Mouse (Mus musculus) T-helper 1 cell (primary cell): ENCODE measurements around the gene Eif3c.

Experiments
- in situ Hi-C: fragments of 300-600 bp; cut with MboI, MseI; formaldehyde crosslinking; loops from one replicate; pipeline ENCODE4 v1.15.1; 2025; ENCODE audit warnings: high pct_unique_total_duplicates

Eif3c gene

GRCm38 (mm10) chr7:126554796-126555195 lies 11.4 kb downstream of the Eif3c start:
- in situ Hi-C loops = no loop called here

DNA sequence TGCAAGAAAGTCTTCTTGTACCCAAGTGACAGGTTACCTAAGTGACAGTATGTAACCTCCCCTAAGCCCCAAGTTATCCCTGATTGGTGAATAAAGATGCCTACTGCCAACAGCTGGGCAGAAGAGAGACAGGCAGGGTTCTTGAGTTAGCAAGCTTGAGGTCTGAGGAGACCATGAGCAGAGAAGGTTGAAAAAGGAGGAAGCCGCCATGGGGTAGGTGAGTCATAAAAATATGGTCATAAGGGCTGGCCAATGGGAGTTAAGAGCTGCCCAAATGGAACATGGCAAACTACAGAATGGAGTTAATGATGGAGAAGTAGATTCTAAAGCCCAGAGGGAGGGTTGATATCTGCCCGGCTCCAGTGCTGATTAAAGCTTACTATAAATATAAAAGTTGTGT lies 20.6 kb downstream of the Eif3c start:
- in situ Hi-C loops = no loop called here

- in situ Hi-C loops = no loop called here
Observed at GRCm38 (mm10) chr7:126541661-126542060, 24.6 kb downstream of the Eif3c start.

DNA sequence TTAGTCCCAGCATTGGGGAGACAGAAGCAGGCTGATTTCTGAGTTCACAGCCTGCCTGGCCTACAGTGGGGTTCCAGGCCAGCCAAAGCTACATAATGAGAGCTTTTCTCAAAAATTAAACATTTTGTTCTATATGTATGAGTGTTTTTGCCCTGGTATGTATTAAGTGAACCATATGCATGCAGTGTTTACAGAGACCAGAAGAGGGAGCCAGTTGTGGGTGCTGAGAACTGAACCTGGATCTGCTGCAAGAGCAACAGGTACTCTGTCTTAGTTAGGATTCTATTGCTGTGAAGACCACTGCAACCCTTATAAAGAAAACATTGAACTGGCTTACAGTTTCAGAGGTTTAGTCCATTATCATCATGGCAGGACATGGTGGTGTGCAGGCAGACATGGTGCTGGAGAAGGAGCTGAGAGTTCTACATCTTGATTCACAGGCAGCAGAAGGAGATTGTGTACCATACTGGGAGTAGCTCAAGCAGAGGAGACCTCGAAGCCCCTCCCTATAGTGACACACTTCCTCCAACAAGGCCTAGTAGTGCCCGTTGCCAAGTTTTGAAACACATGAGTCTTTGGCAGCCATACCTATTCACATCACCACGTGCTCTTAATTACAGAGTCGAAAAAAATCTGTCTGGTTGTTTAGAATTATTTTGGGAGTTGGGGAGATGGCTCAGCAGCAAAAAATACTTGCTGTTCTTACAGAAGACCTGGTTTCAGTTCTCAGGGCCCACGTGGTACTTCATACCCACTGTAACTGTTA lies 28.2 kb downstream of the Eif3c start:
- in situ Hi-C loops = no loop called here

DNA sequence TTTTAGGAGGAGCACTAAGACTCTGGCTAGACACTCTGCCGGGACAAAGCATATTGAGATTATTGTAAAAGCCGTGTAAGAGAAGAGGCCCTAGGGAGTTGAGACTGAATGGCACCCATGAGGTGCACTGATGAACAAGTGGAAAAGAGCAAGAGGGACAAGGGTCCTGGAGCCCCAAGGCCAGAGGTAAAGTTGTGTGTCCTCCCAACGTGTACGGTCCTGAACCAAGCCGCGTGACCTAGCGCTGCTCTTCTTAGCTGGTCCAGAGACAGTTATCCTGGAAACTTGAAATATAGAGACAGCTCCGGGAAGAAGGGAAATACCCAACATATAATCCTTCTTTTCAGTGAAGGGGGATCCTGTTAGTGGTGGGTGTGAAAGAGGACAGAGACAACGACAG lies 29.7 kb downstream of the Eif3c start:
- in situ Hi-C loops = no loop called here

- in situ Hi-C loops = no loop called here
Observed at GRCm38 (mm10) chr7:126535766-126536165, 30.4 kb downstream of the Eif3c start.

- in situ Hi-C loops = no loop called here
Observed at GRCm38 (mm10) chr7:126533434-126533833, 32.8 kb downstream of the Eif3c start.

- in situ Hi-C loops = no loop called here
Observed at GRCm38 (mm10) chr7:126528166-126528577, 38.0 kb downstream of the Eif3c start.

DNA sequence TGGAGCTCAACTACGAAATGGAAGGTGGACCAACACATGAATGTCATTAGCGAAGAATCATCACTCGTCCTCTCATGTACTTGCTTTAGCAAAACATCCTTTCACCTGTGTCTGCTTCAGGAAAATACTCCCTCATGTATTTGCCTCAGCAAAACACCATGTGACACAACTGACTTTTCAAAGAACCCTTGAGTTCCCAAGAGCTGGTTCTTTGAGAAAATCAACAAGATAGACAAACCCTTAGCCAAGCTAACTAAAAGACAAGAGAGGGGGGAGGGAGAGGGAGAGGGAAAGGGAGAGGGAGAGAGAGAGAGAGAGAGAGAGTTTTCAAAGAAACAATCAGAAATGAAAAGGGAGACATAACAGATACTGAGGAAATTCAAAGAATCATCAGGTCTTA lies 42.9 kb downstream of the Eif3c start:
- in situ Hi-C loops = no loop called here

DNA sequence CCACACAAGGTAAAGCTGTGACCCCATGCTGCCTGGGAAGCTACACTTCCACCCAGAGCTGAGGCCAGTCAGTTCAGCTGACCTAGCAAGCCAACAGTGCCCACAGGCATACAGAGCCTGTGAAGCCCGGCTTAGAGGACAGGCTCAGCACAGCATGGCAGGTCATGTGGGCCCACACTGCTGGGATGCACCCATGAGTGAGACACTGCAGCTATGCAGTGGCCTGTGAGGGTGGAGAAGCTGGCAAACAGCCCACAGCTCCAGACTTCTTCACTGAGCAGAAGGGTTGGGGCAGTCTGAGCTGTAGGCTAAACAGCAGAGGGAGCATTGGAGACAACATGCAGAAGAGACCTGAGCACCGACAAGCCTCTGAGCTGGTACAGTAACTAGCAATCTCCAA lies 46.7 kb downstream of the Eif3c start:
- in situ Hi-C loops = no loop called here

DNA sequence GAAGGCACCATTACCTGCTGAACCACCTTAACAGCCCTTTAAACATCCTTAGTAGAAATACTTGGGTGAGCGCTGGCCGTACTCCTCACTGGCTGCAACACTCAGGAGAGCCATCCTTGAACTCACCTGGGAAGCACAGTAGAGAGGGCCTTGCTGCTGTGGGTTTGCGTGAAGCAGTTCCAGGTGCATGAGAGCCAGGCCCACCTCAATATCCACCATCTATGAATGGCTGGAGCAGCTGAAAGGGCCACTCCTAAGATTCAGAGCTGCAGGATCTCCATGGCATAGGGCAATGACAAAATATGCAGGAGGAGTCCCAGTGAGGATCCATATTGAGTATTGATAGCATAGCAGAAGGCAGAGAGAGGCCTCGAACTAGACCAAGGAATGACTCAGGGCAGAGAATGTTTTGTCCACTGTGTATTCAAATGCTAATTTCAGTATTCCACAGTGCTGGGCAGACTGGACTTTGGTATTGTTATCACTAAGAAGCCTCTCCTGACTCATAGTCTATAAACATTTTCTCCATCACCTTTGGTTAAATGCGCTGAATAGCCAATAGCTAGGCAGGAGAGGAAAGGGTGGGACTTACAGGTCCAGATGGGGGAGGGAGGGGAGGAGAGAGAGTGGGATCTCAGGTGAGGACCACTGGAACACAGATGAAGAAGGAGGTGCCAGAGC lies 47.8 kb downstream of the Eif3c start:
- in situ Hi-C loops = no loop called here

DNA sequence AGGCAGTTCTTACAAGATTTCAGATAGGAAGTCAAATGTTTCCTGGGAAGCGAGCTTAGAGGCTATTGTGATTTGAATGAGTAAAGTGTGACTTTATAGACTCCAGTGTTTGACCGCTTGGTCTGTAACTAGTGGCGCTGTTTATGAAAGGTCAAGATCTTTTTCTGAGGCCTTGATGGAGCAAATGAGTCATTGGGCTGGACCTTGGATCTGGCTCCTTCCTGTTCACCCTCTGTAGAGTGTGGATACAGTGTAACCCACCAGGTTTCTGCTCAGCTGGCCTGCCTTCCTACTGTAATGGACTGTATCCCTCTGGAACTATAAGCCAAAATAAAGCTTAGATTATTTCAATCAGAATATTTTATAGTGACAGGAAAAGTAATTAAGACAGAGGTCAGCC lies 54.9 kb downstream of the Eif3c start:
- in situ Hi-C loops = loop anchor here (5.0 kb wide), 1 partner anchor 64 kb away; no protein-coding TSS in a partner anchor

DNA sequence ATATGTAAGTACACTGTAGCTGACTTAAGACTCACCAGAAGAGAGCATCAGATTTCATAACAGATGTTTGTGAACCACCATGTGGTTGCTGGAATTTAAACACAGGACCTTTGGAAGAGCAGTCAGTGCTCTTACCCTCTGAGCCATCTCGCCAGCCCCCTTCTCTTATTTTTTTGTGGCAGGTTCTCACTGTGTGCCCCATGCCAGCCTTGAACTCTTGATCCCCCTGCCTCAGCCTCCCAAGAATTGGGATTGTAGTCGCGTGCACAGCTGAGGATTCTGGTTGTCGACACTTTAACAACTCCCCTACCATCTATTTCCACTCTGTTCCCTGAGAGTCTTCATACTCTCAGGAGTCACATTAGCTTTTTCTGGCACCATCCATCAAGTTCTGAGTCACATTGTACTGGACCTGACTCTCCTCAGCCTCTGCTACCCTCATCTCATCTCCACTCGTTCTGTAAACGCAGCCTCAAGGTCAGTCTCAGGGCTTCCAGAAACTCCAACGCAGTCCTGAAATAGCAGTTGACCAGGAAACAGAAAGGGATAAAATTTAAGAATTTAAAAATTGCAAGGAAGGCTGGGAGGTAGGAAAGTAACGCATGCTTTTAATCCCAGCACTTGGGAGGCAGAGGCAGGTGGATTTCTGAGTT lies 59.0 kb downstream of the Eif3c start:
- in situ Hi-C loops = no loop called here

GRCm38 (mm10) chr7:126504913-126505312 lies 61.3 kb downstream of the Eif3c start:
- in situ Hi-C loops = no loop called here

- in situ Hi-C loops = no loop called here
Observed at GRCm38 (mm10) chr7:126503273-126503878, 62.8 kb downstream of the Eif3c start, which contains the start of gene Atxn2l. Gene Atxn2l (minus strand): TSS chr7:126503437.

GRCm38 (mm10) chr7:126502751-126503150 lies 63.5 kb downstream of the Eif3c start:
- in situ Hi-C loops = no loop called here

DNA sequence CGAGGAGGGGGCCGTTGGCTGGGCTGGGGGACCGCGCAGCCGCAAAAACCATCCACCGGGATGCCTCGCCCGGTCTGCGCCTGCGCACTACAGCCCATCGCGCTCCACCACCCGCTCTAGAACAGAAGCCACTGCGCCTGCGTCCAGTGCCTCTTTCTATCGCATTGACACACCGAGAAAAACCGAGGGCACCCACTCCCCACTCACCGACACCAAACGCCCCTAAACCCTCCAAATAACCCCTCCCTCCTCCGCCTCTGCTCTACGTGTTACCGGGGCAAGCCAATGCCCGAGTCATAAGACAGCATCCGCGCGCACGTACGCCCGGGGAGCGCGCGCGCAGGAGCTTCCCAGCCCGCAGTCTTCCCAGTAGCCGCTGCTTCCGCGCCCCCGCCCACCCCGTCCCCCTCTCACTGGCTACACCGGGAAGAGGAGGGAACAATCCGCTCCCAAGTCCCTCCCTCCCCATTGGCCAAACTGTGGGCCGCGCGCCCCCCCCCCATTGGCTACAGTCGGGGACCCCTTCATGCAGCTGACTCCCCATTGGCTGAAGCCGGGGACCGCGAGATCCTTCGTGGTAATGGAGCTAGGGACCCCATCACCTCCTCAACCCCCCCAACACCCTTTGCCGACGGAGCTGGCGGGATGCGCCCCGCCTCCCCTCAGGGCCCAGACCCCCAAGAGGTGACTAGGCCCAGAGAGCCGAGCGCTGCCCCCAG lies 64.0 kb downstream of the Eif3c start:
- in situ Hi-C loops = no loop called here

- in situ Hi-C loops = no loop called here
Observed at GRCm38 (mm10) chr7:126501684-126502022, 64.6 kb downstream of the Eif3c start.

GRCm38 (mm10) chr7:126499416-126499815 lies 66.8 kb downstream of the Eif3c start:
- in situ Hi-C loops = loop anchor here (5.0 kb wide), 1 partner anchor 63 kb away; no protein-coding TSS in a partner anchor

- in situ Hi-C loops = loop anchor here (5.0 kb wide), 1 partner anchor 64 kb away; no protein-coding TSS in a partner anchor
Observed at GRCm38 (mm10) chr7:126497966-126498365, 68.2 kb downstream of the Eif3c start.

DNA sequence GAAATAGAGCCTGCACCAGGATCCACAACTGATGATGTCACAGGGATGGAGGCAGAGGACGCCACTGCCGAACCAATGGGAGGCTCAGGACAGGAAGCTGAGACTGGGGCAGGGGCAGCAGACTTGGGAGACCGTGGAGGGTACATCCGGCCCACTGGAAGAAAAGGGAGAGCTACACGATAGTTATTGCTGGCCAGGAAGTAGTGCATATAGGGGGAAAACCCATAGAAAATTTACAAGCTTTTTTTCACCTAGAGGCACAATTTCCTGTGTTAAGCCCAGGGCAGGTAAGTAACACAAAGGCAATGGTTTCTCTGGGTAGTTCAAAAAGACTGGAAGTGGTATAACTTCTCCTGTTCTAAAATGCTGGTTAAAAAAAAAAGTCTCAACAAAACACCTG lies 69.7 kb downstream of the Eif3c start:
- in situ Hi-C loops = loop anchor here (5.0 kb wide), 1 partner anchor 66 kb away; no protein-coding TSS in a partner anchor
